Comparison of ENCODE assay signal across 11 mouse cellular contexts in genomic region chr13:41865575-41865974, GRCm38 (mm10). TPM values are rescaled to one million over a fixed set of nuclear protein-coding genes. Genes with fewer than 3 reads are reported as not detected.
A peak's percentile ranks its signal among the peaks of the same experiment; 100 is the strongest.
DNase-seq lines count a peak whose midpoint lies in the region; ATAC-seq and TF ChIP-seq lines count a peak whose summit lies in the region.
"Had no signal": no experiment of that assay in that cellular context is flagged by ENCODE, and none has a peak within 500 bp of the region (broad histone marks: within the 10 kb centered on the region; RNA-seq: fewer than 3 reads in every experiment).

No protein-coding gene starts in this region.

- no peak for TF ChIP-seq POLR2A in brain, embryonic 14.5 days (IDR thresholded peaks at IDR 0.05; ENCODE audit: borderline replicate concordance, extremely low read depth, insufficient read depth, insufficient read length, poor library complexity, severe bottlenecking)

- no peaks in the 10 kb centered on the region for H3K36me3 ChIP-seq in heart, embryonic 10.5 days
- H3K36me3 ChIP-seq in lung, embryonic 15.5 days, result no peaks in the 10 kb centered on the region
- H3K36me3 ChIP-seq in hindbrain, embryonic 11.5 days (ENCODE audit: control insufficient read depth, insufficient read depth, low read length), result no peaks in the 10 kb centered on the region
- H3K36me3 ChIP-seq in intestine, postnatal 0 days (ENCODE audit: control insufficient read depth, insufficient read depth), result no peaks in the 10 kb centered on the region
- H3K36me3 ChIP-seq: limb, embryonic 12.5 days had no signal

- no peak overlapping the region for H3K4me3 ChIP-seq in heart, embryonic 10.5 days
- H3K4me3 ChIP-seq in lung, embryonic 15.5 days, result no peak overlapping the region
- no peak overlapping the region for H3K4me3 ChIP-seq in hindbrain, embryonic 11.5 days (ENCODE audit: low read depth, low read length)
- no peak overlapping the region for H3K4me3 ChIP-seq in intestine, postnatal 0 days (ENCODE audit: low read depth, low read length)
- H3K4me3 ChIP-seq: limb, embryonic 12.5 days had no signal

- no peak overlapping the region for H3K4me2 ChIP-seq in lung, embryonic 15.5 days
- no peak overlapping the region for H3K4me2 ChIP-seq in hindbrain, embryonic 11.5 days (replicated peaks; ENCODE audit: low read depth, low read length)
- H3K4me2 ChIP-seq in intestine, postnatal 0 days (replicated peaks; ENCODE audit: low read depth), result no peak overlapping the region
- H3K4me2 ChIP-seq: limb, embryonic 12.5 days had no signal

- H3K9me3 ChIP-seq in heart, embryonic 10.5 days, result no peaks in the 10 kb centered on the region
- no peaks in the 10 kb centered on the region for H3K9me3 ChIP-seq in lung, embryonic 15.5 days
- no peaks in the 10 kb centered on the region for H3K9me3 ChIP-seq in hindbrain, embryonic 11.5 days (ENCODE audit: control insufficient read depth, low read length)
- no peaks in the 10 kb centered on the region for H3K9me3 ChIP-seq in intestine, postnatal 0 days (ENCODE audit: control insufficient read depth)
- H3K9me3 ChIP-seq: limb, embryonic 12.5 days had no signal

- DNase-seq in heart, adult 11 months, result peak; percentile 97
- no peak for DNase-seq in heart, embryonic 10.5 days (ENCODE audit: low spot score)
- DNase-seq in brain, embryonic 14.5 days (ENCODE audit: low read depth), result peak; percentile 12
- DNase-seq in heart, postnatal 36 days, result peak; percentile 32 to 40
- no peak for DNase-seq in hindbrain, embryonic 11.5 days (ENCODE audit: low spot score)
- DNase-seq in cerebellum, postnatal 14 days, result no peak
- DNase-seq: cerebellum, adult 8-10 months had no signal

- WGBS in heart, embryonic 10.5 days, result 54% methylated on average over 6 of the region's 6 CpGs
- 36% methylated on average over 6 of the region's 6 CpGs for WGBS in lung, embryonic 15.5 days
- 83% methylated on average over 6 of the region's 6 CpGs for WGBS in hindbrain, embryonic 11.5 days
- 69% methylated on average over 6 of the region's 6 CpGs for WGBS in intestine, postnatal 0 days

- peak; percentile 72; the same call in 1 of the 2 replicates for ATAC-seq in lung, embryonic 15.5 days (ENCODE audit: borderline replicate concordance, extremely low read depth, low FRiP score, low TSS enrichment)
- ATAC-seq in hindbrain, embryonic 11.5 days (ENCODE audit: low FRiP score), result no peak
- ATAC-seq in intestine, postnatal 0 days, result no peak

- 0 out of 2 replicates have a peak, but pooled peaks cover 3% of the 10 kb centered on the region for H3K4me1 ChIP-seq in heart, embryonic 10.5 days
- peaks cover 22% of the 10 kb centered on the region for H3K4me1 ChIP-seq in lung, embryonic 15.5 days
- H3K4me1 ChIP-seq in hindbrain, embryonic 11.5 days (replicated peaks; ENCODE audit: control insufficient read depth, insufficient read depth, low read length), result no peaks in the 10 kb centered on the region
- no peaks in the 10 kb centered on the region for H3K4me1 ChIP-seq in intestine, postnatal 0 days (replicated peaks; ENCODE audit: control insufficient read depth, insufficient read depth, low read length)
- H3K4me1 ChIP-seq: limb, embryonic 12.5 days had no signal

- intact Hi-C loops in heart, postnatal 36 days (cut with DNase I), result no loop called here

- H3K27ac ChIP-seq in heart, embryonic 10.5 days, result no peak overlapping the region
- peak overlapping the region; percentile 46; the same call in 1 of the 2 replicates for H3K27ac ChIP-seq in lung, embryonic 15.5 days
- H3K27ac ChIP-seq in hindbrain, embryonic 11.5 days (ENCODE audit: low read depth, low read length), result no peak overlapping the region
- H3K27ac ChIP-seq in intestine, postnatal 0 days (ENCODE audit: low read depth, low read length), result no peak overlapping the region
- H3K27ac ChIP-seq: limb, embryonic 12.5 days had no signal

- H3K9ac ChIP-seq in lung, embryonic 15.5 days, result no peak overlapping the region
- H3K9ac ChIP-seq in hindbrain, embryonic 11.5 days (ENCODE audit: low read depth, low read length), result no peak overlapping the region
- H3K9ac ChIP-seq in intestine, postnatal 0 days (ENCODE audit: low read depth, low read length), result no peak overlapping the region
- H3K9ac ChIP-seq: limb, embryonic 12.5 days had no signal

- no peak for TF ChIP-seq CTCF in brain, embryonic 14.5 days (IDR thresholded peaks at IDR 0.05; ENCODE audit: borderline replicate concordance, extremely low read depth, insufficient read depth, insufficient read length)
- no peak for TF ChIP-seq CTCF in intestine, postnatal 0 days (IDR thresholded peaks at IDR 0.05; ENCODE audit: low read depth)

- no peaks in the 10 kb centered on the region for H3K27me3 ChIP-seq in heart, embryonic 10.5 days (ENCODE audit: insufficient read depth, poor library complexity, severe bottlenecking)
- no peaks in the 10 kb centered on the region for H3K27me3 ChIP-seq in lung, embryonic 15.5 days
- H3K27me3 ChIP-seq in hindbrain, embryonic 11.5 days (ENCODE audit: control insufficient read depth, insufficient read depth, low read length), result no peaks in the 10 kb centered on the region
- H3K27me3 ChIP-seq in intestine, postnatal 0 days (replicated peaks; ENCODE audit: control insufficient read depth, insufficient read depth, low read length), result no peaks in the 10 kb centered on the region
- H3K27me3 ChIP-seq: limb, embryonic 12.5 days had no signal

RNA-seq across cellular contexts. Expression of gene Adtrp, which starts 18.1 kb away (rescaled TPM):
- 0.17 and 0.60 TPM in 2 replicates for polyA plus RNA-seq in heart, embryonic 10.5 days (2016; fragmentation: Nextera tagmentation; extraction: Ambion mirVana)
- polyA plus RNA-seq in brain, embryonic 14.5 days (2012; rRNA removed), result 0.38 and 0.59 TPM in 2 replicates
- 1 to 10 TPM in 1 of 2 experiments, under 1 TPM in 1; 0.79 to 2.6 TPM for total RNA-seq in heart, postnatal 36 days (2021)
- 0.21 and 0.38 TPM in 2 replicates for polyA plus RNA-seq in lung, embryonic 15.5 days (2015; fragmentation: Nextera tagmentation; extraction: Ambion mirVana)
- 0.32 TPM in 1 of 2 replicates, not detected in the other for polyA plus RNA-seq in hindbrain, embryonic 11.5 days (2014; fragmentation: Nextera tagmentation; extraction: Ambion mirVana)
- polyA plus RNA-seq in intestine, postnatal 0 days (2015; fragmentation: Nextera tagmentation; extraction: Ambion mirVana), result 110 and 132 TPM in 2 replicates
- polyA plus RNA-seq: C2C12 had no signal

Comparison
In these comparisons a context has a peak if more than half of its experiments do, and no peak if none do; other contexts are left out.
1. DNase-seq: peak in heart, adult 11 months (single experiment), brain, embryonic 14.5 days (single experiment) and heart, postnatal 36 days (2 of 2); none in heart, embryonic 10.5 days (single experiment), hindbrain, embryonic 11.5 days (single experiment) and cerebellum, postnatal 14 days (0 of 2).
2. RNA of gene Adtrp, which starts 18.1 kb away (polyA plus RNA-seq): 110 to 132 TPM in intestine, postnatal 0 days; 0.17 to 0.60 TPM in heart, embryonic 10.5 days, 0.38 to 0.59 TPM in brain, embryonic 14.5 days, 0.21 to 0.38 TPM in lung, embryonic 15.5 days and 0.32 TPM in hindbrain, embryonic 11.5 days; every median in the first group is over 10 times any median in the second.